Mouse (Mus musculus) kidney, postnatal 10 days (tissue): ENCODE measurements at regions not wholly inside any gene's neighbourhood (a gene's known extent, or its start where the extent isn't known, plus 50 kb on each side); places are given as distances from the start of the nearest gene placed in this dataset.
A peak's percentile ranks its signal among the peaks of the same experiment; 100 is the strongest.

Source experiments
- DNase-seq: peaks from one replicate; pipeline ENCODE4 v3.0.0; 2021; ENCODE audit warnings: mixed read lengths

DNA sequence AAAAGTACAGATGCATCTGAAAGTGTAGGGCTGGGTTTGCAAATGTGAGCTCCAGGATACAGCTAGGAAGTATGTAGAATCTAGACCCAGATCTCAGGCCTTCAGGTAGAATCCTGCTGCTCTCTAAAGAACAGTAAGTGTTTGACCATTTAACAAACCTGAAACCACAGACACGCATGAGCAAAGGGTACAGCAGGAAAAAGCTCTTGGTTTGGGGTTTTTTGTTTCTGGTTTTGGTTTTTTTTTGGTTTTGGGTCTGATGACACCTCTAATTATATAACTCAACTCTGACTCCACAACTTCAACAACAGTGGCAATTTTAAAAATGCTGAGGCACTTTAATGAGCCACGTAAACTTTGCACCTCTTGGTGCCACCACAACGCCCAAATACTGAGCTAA lies 165.3 kb upstream of the Smim15 start:
- DNase-seq: no peak

- DNase-seq: no peak
These were observed 171.0 kb upstream of the Smim15 start for GRCm38 (mm10) chr13:107873244-107873667.

DNA sequence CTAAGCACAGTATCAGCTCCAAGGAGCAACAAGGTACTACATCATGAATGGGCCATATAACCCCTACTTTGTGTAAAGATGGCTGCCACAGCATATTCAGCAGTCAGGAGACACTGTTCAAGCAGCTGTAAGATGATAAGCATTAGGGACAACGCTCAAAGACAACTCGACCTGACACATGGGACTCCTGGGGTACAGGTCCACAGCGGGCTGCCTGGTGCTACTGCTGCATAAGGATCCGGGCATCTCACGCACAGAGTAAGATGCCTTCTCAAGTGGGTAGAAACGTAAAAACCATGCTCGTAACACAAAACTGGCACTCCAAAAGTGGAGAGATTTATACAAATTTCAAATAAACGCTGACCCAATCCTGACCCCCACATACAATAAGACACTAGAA lies 171.7 kb upstream of the Smim15 start:
- no peak for DNase-seq

- DNase-seq: no peak
These were observed 172.1 kb upstream of the Smim15 start for GRCm38 (mm10) chr13:107872137-107872536.

- no peak for DNase-seq
These were observed 175.3 kb upstream of the Smim15 start for GRCm38 (mm10) chr13:107868906-107869305.

DNA sequence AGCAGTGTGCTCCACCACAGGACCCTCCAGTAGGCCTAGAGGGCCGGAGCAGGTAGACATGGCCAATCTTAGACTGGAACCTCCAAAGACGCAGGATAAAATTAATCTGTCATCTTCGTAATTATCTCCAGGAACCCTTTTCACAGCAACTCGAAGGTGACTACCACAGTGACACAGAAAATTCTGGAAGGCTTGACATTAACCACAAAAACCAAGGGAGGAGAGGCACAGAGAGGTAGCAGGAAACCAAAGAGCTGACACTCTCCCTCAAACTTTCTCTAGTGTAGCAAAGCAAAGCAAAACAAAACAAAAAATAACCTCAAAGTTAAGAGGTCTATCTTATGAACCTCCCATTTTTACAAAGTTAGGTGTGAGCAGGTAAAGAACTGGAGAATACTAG lies 177.4 kb upstream of the Smim15 start:
- DNase-seq: no peak

GRCm38 (mm10) chr13:107862793-107863654 lies 181.2 kb upstream of the Smim15 start:
- DNase-seq: peak; percentile 35

GRCm38 (mm10) chr13:107861384-107862134 lies 182.7 kb upstream of the Smim15 start:
- DNase-seq: no peak

DNA sequence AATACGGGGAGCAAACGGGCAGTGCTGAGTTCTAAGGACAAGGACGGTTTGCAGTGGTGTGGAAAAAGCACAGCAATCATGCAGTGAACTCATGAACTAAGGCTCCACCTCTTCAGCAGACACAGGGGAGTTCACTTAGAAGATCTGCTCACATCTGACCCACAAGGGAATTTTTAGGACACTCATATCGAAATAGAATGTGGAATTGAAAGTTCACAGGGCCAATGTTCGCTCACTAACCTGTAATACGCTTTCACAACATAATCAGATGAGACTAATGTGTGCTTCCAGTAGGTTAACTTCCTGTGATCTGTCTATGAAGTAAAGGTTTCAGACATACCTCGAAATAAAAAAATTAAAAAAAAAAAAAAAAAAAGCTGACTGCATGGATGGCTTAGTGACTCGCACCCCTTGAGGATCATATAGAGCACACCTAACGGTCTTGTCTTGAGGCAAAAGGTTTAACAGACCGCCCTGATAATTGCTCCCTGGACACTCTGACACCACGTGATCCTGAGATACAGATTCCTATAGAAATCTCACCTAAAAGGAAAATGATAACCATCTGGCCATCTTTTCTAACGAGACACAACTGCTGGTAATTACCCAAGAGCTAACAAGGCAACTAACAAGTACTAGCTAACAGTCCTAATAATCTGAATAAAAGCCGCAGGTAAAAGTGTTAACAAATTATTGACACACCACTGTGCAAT lies 187.0 kb upstream of the Smim15 start:
- no peak for DNase-seq

GRCm38 (mm10) chr13:107850907-107851560 lies 193.2 kb upstream of the Smim15 start:
- no peak for DNase-seq

DNA sequence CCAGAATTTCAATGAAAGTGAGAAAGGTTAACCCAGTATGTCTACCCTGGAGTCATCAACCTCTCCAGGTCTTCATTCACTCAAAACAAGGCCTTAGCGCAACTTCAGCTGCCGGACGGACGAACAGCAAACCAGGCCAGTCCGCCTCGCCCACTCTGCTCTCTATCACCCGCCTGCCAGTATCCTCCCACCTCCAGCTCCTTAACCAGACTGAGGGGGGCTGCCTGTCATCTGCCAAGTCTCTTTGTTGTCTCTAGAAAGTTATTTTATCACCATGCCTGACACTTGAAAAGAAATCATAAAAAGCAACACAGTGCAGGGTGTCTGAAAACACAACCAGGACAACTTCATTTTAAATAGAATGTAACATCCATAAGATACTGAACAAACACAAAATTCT lies 195.4 kb upstream of the Smim15 start:
- no peak for DNase-seq

- DNase-seq: peak; percentile 50
These were observed 196.8 kb upstream of the Smim15 start for GRCm38 (mm10) chr13:107847179-107848012.

GRCm38 (mm10) chr13:107846621-107847178 lies 197.5 kb upstream of the Smim15 start:
- peak; percentile 67 for DNase-seq

GRCm38 (mm10) chr13:107845838-107846237 lies 198.4 kb upstream of the Smim15 start:
- DNase-seq: no peak

DNA sequence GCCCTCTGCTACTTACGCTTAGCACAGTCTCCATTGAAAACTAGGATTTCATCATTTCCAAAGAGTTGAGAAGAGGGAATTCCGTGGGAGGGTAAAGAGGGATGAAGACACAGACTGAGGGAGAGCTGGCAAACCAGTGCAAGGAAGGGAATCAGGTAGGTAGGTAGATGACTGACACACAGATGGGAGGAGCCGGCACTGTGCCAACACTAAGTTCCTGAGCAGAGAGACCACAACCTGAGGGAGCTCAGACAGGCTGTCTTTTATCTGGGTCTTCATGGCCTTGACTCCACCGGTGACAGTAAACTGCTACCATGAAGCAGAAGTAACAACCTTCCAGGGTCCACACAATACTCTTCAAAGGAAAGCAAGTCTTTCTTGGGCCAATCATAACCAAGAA lies 200.2 kb upstream of the Smim15 start:
- DNase-seq: no peak

DNA sequence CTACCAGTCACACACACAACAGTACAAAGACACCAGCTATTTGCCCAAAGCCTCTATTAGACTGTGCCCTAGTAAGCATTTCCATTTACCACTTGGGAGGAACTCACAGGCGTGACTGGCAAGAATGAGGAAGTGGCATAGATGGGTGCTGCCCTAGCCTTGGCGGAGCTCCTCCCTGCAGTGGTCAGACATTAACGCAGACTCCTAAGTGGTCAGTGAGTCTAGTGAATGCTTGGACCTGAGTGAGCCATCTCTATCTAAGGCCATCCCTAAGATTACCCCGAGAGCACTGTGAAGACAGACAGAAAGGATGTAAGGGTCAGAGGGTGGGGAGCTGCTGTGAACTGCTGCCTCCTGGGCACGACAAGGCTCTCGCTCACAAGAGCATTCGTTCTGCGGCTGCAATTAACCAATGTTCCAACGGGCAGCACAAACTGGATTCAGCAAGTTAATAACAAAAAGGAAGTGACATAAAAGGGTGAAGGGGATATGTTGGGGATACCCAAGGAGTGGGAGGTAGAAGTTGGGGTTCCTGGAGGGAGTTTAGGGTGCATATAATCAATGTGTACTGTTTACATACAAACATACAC lies 206.0 kb upstream of the Smim15 start:
- DNase-seq: peak; percentile 63

DNA sequence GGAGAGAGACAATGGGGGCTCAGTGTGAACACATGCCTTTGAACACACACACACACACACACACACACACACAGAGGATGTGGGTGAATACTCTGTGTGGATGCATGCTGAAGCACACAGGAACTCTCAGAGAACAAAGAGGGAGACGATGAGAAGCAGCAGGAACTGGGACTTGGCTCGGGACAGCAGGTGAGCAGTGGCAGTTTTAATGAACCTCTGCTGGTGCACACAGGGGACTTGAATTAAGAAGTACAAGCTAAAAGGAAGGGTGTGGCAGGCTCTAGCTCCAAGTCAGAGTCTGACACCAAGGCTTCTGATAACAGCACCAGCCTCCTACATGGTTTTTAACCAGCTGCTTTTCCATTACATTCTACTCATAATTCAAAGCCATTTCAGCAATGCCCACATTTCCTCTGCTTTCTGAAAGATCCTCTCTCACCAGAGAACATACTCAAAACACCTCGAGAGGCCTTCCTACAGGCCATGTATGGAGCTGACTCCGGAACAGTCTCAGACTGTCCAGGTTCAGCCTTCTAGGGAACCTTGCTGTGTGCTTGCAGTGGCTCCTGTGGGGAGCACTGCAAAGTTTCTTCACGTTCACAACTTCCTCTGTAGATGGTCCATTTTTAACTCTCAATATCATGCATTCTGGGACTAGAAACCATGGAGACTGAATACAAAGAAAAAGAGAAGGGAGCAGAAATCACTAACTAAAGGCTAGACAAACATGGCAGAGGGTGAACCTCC lies 206.9 kb upstream of the Smim15 start:
- DNase-seq: no peak

DNA sequence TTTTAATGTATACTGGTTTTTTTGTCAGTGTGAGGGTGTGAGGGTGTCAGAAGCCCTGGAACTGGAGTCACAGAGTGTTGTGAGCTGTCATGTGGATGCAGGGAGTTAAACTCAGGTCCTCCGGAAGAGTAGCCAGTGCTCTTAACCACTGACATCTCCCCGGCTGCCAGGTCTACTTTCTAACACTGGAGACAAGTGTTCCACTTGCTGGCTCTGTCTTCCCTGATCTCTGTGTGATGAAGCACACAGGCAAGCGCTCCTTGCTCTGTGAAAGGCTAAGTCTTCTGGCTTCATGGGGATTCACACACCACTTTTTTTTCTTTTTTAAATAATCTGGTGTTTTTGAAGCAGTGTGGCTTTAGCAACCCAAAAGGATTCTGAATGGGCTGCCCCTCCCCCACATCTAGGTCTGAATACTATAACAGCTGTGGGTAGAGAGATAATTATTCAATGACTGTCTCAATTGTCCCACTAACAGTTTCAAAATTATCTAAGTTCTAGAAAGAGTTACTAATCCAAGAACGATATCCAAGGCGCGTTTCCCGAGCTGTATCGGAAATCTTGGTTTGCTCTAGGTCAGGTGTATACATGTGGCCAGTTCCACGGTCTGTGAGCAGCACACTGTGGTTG lies 208.4 kb upstream of the Smim15 start:
- no peak for DNase-seq

GRCm38 (mm10) chr13:107831997-107832396 lies 212.2 kb upstream of the Smim15 start:
- DNase-seq: no peak

- DNase-seq: peak; percentile 99
These were observed 213.0 kb upstream of the Smim15 start for GRCm38 (mm10) chr13:107831221-107831681.
